8 mouse cellular contexts compared by ENCODE assay signal in genomic region chr5:122302810-122303745, GRCm38 (mm10). TPM values are rescaled to one million over a fixed set of nuclear protein-coding genes. Genes with fewer than 3 reads are reported as not detected.
DNase-seq lines count a peak whose midpoint lies in the region; ATAC-seq and TF ChIP-seq lines count a peak whose summit lies in the region.

No protein-coding gene starts in this region.

- peak overlapping the region; percentile 72 for H3K27ac ChIP-seq in kidney, adult 2 months (ENCODE audit: insufficient read depth, low read depth, low read length)
- H3K27ac ChIP-seq in kidney, embryonic 14.5 days (ENCODE audit: low read depth, low read length), result no peak overlapping the region
- H3K27ac ChIP-seq in cerebellum, adult 2 months (ENCODE audit: insufficient read depth, low read length), result no peak overlapping the region

- WGBS in kidney, adult 2 months, result 40% methylated on average over 17 of the region's 17 CpGs
- WGBS in kidney, embryonic 14.5 days, result 70% methylated on average over 17 of the region's 17 CpGs
- WGBS in cerebellum, adult 2 months, result 43% methylated on average over 17 of the region's 17 CpGs

- no peaks in the 10 kb centered on the region for H3K27me3 ChIP-seq in kidney, adult 2 months (replicated peaks; ENCODE audit: control insufficient read depth, insufficient read depth, low read length)
- no peaks in the 10 kb centered on the region for H3K27me3 ChIP-seq in kidney, embryonic 14.5 days (ENCODE audit: control insufficient read depth, insufficient read depth, low read length)
- no peaks in the 10 kb centered on the region for H3K27me3 ChIP-seq in cerebellum, adult 2 months (ENCODE audit: control insufficient read depth, insufficient read depth, low read length)

- H3K36me3 ChIP-seq in kidney, adult 2 months (ENCODE audit: control insufficient read depth, insufficient read depth, low read length), result no peaks in the 10 kb centered on the region
- no peaks in the 10 kb centered on the region for H3K36me3 ChIP-seq in kidney, embryonic 14.5 days (ENCODE audit: control insufficient read depth, insufficient read depth, low read length)

- DNase-seq in kidney, adult 2 months, result peak; percentile 62
- DNase-seq in NIH3T3 (ENCODE audit: low read depth), result peak; percentile 55
- DNase-seq in gonadal fat pad, adult 2 months (ENCODE audit: low read depth), result peak; percentile 87
- DNase-seq in gastrocnemius, adult 18-20 months (ENCODE audit: low spot score), result no peak
- no peak for DNase-seq in cerebellum, adult 2 months

- TF ChIP-seq CTCF in kidney, adult 2 months (conservative IDR thresholded peaks at IDR 0.05; ENCODE audit: insufficient read depth, insufficient read length, low read depth, low read length), result peak; percentile 36; the same call in 1 of the 2 replicates
- no peak for TF ChIP-seq CTCF in cerebellum, adult 2 months (IDR thresholded peaks at IDR 0.05; ENCODE audit: borderline replicate concordance, insufficient read depth, low read depth, low read length)

- no peak for TF ChIP-seq POLR2A in kidney, adult 2 months (IDR thresholded peaks at IDR 0.05; ENCODE audit: low read depth, low read length)
- TF ChIP-seq POLR2A in cerebellum, adult 2 months (IDR thresholded peaks at IDR 0.05; ENCODE audit: borderline replicate concordance, insufficient read depth, low read length), result no peak

- H3K4me1 ChIP-seq in kidney, adult 2 months (ENCODE audit: control insufficient read depth, insufficient read depth, low read length), result peaks cover 54% of the 10 kb centered on the region
- H3K4me1 ChIP-seq in kidney, embryonic 14.5 days (ENCODE audit: control insufficient read depth, insufficient read depth, low read length), result peaks cover 5% of the 10 kb centered on the region; the same call in 1 of the 2 replicates
- peaks cover 47% of the 10 kb centered on the region for H3K4me1 ChIP-seq in cerebellum, adult 2 months (ENCODE audit: control insufficient read depth, insufficient read depth, low read length)

- no peak overlapping the region for H3K4me3 ChIP-seq in kidney, adult 2 months (ENCODE audit: insufficient read depth, low read depth, low read length)
- H3K4me3 ChIP-seq in kidney, embryonic 14.5 days (ENCODE audit: low read length), result no peak overlapping the region
- no peak overlapping the region for H3K4me3 ChIP-seq in cerebellum, adult 2 months (replicated peaks; ENCODE audit: insufficient read depth, low read depth, low read length)

- H3K9ac ChIP-seq in kidney, embryonic 14.5 days (ENCODE audit: low read depth, low read length), result no peak overlapping the region

- no peak overlapping the region for H3K4me2 ChIP-seq in kidney, embryonic 14.5 days (replicated peaks; ENCODE audit: low read depth, low read length)

- H3K9me3 ChIP-seq in kidney, embryonic 14.5 days (ENCODE audit: control insufficient read depth, low read length), result no peaks in the 10 kb centered on the region

- ATAC-seq in kidney, embryonic 14.5 days (ENCODE audit: low FRiP score, low TSS enrichment), result no peak
- ATAC-seq in monocyte, adult 5-6 weeks (replicated peaks; ENCODE audit: insufficient number of reproducible peaks, low FRiP score, low TSS enrichment, poor library complexity, severe bottlenecking), result peak; percentile 69
- ATAC-seq in inflammation-experienced regulatory T-cells, adult 6 months, result no peak

RNA-seq across cellular contexts. Expression of gene Pptc7, which starts 18.9 kb away (rescaled TPM):
- polyA plus RNA-seq in kidney, adult 2 months (2012; rRNA removed), result 28.8 and 31.7 TPM in 2 replicates
- 7.9 and 10.9 TPM in 2 replicates for polyA plus RNA-seq in kidney, embryonic 14.5 days (2014; fragmentation: Nextera tagmentation; extraction: Ambion mirVana)
- 20.0 and 20.4 TPM in 2 replicates for polyA plus RNA-seq in gonadal fat pad, adult 2 months (2012; rRNA removed)
- 33.3 to 37.2 TPM (median 36.9 TPM) in 3 replicates for total RNA-seq in monocyte, adult 5-6 weeks (2017)
- total RNA-seq in gastrocnemius, adult 18-20 months (2021), result 10 to 100 TPM; 91.6 to 96.4 TPM
- 10 to 100 TPM in 2 of 3 experiments, 1 to 10 TPM in 1; 9.6 to 21.6 (median 20.9) TPM for polyA plus RNA-seq in inflammation-experienced regulatory T-cells, adult 6 months (2017; shearing (Covaris generic))
- 46.4 and 48.4 TPM in 2 replicates for polyA plus RNA-seq in cerebellum, adult 2 months (2012; rRNA removed)

RNA-seq across cellular contexts. Expression of gene Tctn1, which starts 38.8 kb away (rescaled TPM):
- polyA plus RNA-seq in kidney, adult 2 months (2012; rRNA removed), result 18.2 and 23.2 TPM in 2 replicates
- 6.5 and 9.8 TPM in 2 replicates for polyA plus RNA-seq in kidney, embryonic 14.5 days (2014; fragmentation: Nextera tagmentation; extraction: Ambion mirVana)
- 44.4 and 46.7 TPM in 2 replicates for polyA plus RNA-seq in gonadal fat pad, adult 2 months (2012; rRNA removed)
- total RNA-seq in monocyte, adult 5-6 weeks (2017), result 1.1 to 4.4 TPM (median 2.0 TPM) in 3 replicates
- total RNA-seq in gastrocnemius, adult 18-20 months (2021), result 1 to 10 TPM; 1.3 to 2.0 TPM
- 1 to 10 TPM in 1 of 3 experiments, under 1 TPM in 2; 0.68 to 1.7 (median 0.90) TPM for polyA plus RNA-seq in inflammation-experienced regulatory T-cells, adult 6 months (2017; shearing (Covaris generic))
- polyA plus RNA-seq in cerebellum, adult 2 months (2012; rRNA removed), result 28.6 and 29.2 TPM in 2 replicates

RNA-seq across cellular contexts. Expression of gene Rad9b, which starts 51.0 kb away (rescaled TPM):
- polyA plus RNA-seq in kidney, adult 2 months (2012; rRNA removed), result 4.2 and 4.5 TPM in 2 replicates
- polyA plus RNA-seq in kidney, embryonic 14.5 days (2014; fragmentation: Nextera tagmentation; extraction: Ambion mirVana), result 11.4 and 12.2 TPM in 2 replicates
- 12.3 and 12.7 TPM in 2 replicates for polyA plus RNA-seq in gonadal fat pad, adult 2 months (2012; rRNA removed)
- 3.9 to 8.9 TPM (median 7.4 TPM) in 3 replicates for total RNA-seq in monocyte, adult 5-6 weeks (2017)
- total RNA-seq in gastrocnemius, adult 18-20 months (2021), result under 1 TPM; 0.27 to 0.69 TPM
- polyA plus RNA-seq in inflammation-experienced regulatory T-cells, adult 6 months (2017; shearing (Covaris generic)), result 10 to 100 TPM in 2 of 3 experiments, 1 to 10 TPM in 1; 6.1 to 16.8 (median 13.9) TPM
- 6.9 TPM in 2 replicates for polyA plus RNA-seq in cerebellum, adult 2 months (2012; rRNA removed)

RNA-seq across cellular contexts. Expression of gene Vps29, which starts 51.1 kb away (rescaled TPM):
- polyA plus RNA-seq in kidney, adult 2 months (2012; rRNA removed), result 111 and 133 TPM in 2 replicates
- 224 and 236 TPM in 2 replicates for polyA plus RNA-seq in kidney, embryonic 14.5 days (2014; fragmentation: Nextera tagmentation; extraction: Ambion mirVana)
- polyA plus RNA-seq in gonadal fat pad, adult 2 months (2012; rRNA removed), result 100 and 102 TPM in 2 replicates
- total RNA-seq in monocyte, adult 5-6 weeks (2017), result 63.4 to 67.5 TPM (median 67.5 TPM) in 3 replicates
- total RNA-seq in gastrocnemius, adult 18-20 months (2021), result 10 to 100 TPM; 43.7 to 48.5 TPM
- 100 to 1,000 TPM; 206 to 295 (median 210) TPM for polyA plus RNA-seq in inflammation-experienced regulatory T-cells, adult 6 months (2017; shearing (Covaris generic))
- polyA plus RNA-seq in cerebellum, adult 2 months (2012; rRNA removed), result 170 and 180 TPM in 2 replicates

Comparison
In these comparisons a context has a peak if more than half of its experiments do, and no peak if none do; other contexts are left out.
1. DNase-seq: peak in kidney, adult 2 months (single experiment), NIH3T3 (single experiment) and gonadal fat pad, adult 2 months (single experiment); none in gastrocnemius, adult 18-20 months (single experiment) and cerebellum, adult 2 months (0 of 2).